Mouse (Mus musculus): ENCODE data around the gene Abcf2.

- TF ChIP-seq POLR2A (IDR thresholded peaks at IDR 0.05; ENCODE audit: borderline replicate concordance, extremely low read depth, low read depth, low read length), result no peak
- no peak for TF ChIP-seq CTCF (IDR thresholded peaks at IDR 0.05; ENCODE audit: insufficient read depth, low read length)
These were observed 46.9 kb upstream of the Abcf2 start, which contains the start of gene Smarcd3 for GRCm38 (mm10) chr5:24623986-24624821.

All from lung, adult 2 months (tissue).